Mouse (Mus musculus) monocyte, adult 59 days (primary cell): ENCODE data around the gene Rhod. TPM values are rescaled to one million over a fixed set of nuclear protein-coding genes. Genes with fewer than 3 reads are reported as not detected.

ENCODE experiments used
- total RNA-seq, 2 experiments: library from RNA; stranded (reverse); gene quantifications; one replicate each; pipeline ENCODE4 v1.2.4; 2023

The Rhod gene
- total RNA-seq = under 1 TPM in 1 of 2 experiments, not detected in 1; 0.42 TPM

GRCm38 (mm10) chr19:4439161-4439801 lies at the start of gene Rhod:
TSS of gene Rhod (minus strand) at chr19:4439432.

GRCm38 (mm10) chr19:4477345-4478189 lies 38.3 kb upstream of the Rhod start, which contains the start of gene Syt12:
TSS of gene Syt12 (minus strand) at chr19:4477447.

GRCm38 (mm10) chr19:4397798-4398629 lies 41.2 kb downstream of the Rhod start, which contains the start of gene Kdm2a:
TSS of gene Kdm2a (minus strand) at chr19:4398285.

Other genes starting within 250 kb of the Rhod start
- gene Tbc1d10c, start 248.1 kb downstream of the Rhod start, total RNA-seq = 10 to 100 TPM; 29.8 to 31.7 TPM
- gene Ppp1ca, start 247.4 kb downstream of the Rhod start, total RNA-seq = 100 to 1,000 TPM; 360 to 389 TPM
- 10 to 100 TPM; 32.7 to 35.4 TPM for gene Rad9a, start 237.8 kb downstream of the Rhod start, total RNA-seq
- gene Clcf1, start 225.2 kb downstream of the Rhod start, total RNA-seq = 10 to 100 TPM; 29.0 to 34.8 TPM
- not detected for gene AC109138.7, start 225.1 kb downstream of the Rhod start, total RNA-seq
- gene Pold4, start 207.5 kb downstream of the Rhod start, total RNA-seq = 100 to 1,000 TPM; 108 to 115 TPM
- 10 to 100 TPM; 50.8 to 51.4 TPM for gene Ssh3, start 170.3 kb downstream of the Rhod start, total RNA-seq
- 10 to 100 TPM; 18.4 to 19.2 TPM for gene Ankrd13d, start 156.3 kb downstream of the Rhod start, total RNA-seq
- gene Grk2, start 133.2 kb downstream of the Rhod start, total RNA-seq = 100 to 1,000 TPM; 425 to 438 TPM
- 100 to 1,000 TPM; 128 to 130 TPM for gene Kdm2a, start 41.1 kb downstream of the Rhod start, total RNA-seq
- not detected for gene Syt12, start 38.0 kb upstream of the Rhod start, total RNA-seq
- not detected for gene 2010003K11Rik, start 59.2 kb upstream of the Rhod start, total RNA-seq
- 1 to 10 TPM; 1.4 to 2.1 TPM for gene Pcx, start 71.0 kb upstream of the Rhod start, total RNA-seq
- gene Lrfn4, start 176.2 kb upstream of the Rhod start, total RNA-seq = under 1 TPM in 1 of 2 experiments, not detected in 1; 0.36 TPM
- gene Rce1, start 186.2 kb upstream of the Rhod start, total RNA-seq = 10 to 100 TPM; 24.0 to 28.5 TPM